Mouse (Mus musculus) R1 (cell line): ENCODE results near the gene Plxdc2.

Experiments
- DNase-seq: peaks from one replicate; pipeline ENCODE4 v3.0.0-alpha.2; 2018; ENCODE audit warnings: low read depth, low spot score

Plxdc2 gene

DNA sequence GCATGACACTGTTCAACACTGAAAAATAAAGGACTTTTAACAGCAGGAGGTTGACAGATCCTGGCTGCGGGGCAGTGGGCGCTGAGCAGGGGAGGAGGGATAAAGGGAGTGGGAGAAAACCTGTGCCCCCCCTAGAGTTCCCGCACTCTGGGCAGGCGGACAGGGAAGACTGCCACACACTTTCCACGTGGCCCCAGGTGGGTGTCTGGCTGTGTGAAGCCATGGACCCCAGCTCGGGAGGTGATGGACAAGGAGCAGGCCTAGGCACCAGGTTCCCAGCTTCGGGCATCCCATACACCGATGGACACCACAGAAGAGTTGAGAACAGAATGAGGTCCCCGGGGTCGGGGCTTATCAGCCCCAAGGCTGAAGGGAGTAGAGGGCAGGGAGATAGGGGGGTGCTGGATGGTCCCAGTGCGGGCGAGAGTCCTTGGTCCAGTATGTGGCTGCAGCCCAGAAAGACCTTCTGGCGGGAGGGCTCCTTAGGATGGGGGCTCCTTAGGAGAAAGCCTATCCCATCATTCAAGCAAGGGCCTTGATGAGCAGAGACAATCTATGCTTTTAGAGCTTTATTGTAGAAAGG lies 215.2 kb downstream of the Plxdc2 start:
- DNase-seq, result no peak

DNA sequence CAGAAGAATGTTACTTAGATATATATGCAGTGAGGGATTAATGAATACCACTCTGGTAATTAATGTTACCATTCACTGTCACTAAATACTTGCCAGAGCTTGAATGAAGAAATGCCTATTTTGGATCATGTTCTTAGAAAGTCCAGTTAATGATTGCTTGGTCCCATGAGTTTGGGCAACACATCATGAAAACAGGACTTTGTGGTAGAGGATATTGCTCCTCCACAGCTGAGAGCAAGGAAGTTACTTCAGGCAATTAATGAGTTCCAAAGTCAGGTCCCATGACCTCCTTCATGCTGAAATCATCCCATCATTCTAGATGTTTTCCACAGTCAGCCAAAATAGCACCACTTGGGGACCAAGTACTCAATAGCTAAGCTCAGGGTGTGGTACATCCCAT lies 220.5 kb downstream of the Plxdc2 start:
- no peak for DNase-seq

DNA sequence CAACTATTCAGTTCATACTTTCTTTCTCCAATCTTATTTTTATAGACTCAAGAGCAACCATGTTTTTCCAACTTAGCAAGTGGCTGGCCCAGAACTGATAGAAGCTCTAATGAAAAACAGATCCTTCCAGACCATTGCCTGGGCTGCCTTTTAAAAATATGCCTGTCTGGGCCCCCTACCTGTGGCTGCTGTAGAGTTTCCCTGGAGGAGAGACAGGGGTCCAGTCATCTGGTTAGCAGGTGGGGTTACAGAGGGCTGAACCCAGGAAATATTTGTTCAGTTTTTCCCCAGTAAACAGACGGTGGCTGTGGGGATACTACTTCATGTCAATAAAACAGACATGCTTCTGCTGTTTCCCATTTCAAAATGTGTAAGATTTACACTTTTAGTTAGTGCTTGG lies 222.0 kb downstream of the Plxdc2 start:
- no peak for DNase-seq

DNA sequence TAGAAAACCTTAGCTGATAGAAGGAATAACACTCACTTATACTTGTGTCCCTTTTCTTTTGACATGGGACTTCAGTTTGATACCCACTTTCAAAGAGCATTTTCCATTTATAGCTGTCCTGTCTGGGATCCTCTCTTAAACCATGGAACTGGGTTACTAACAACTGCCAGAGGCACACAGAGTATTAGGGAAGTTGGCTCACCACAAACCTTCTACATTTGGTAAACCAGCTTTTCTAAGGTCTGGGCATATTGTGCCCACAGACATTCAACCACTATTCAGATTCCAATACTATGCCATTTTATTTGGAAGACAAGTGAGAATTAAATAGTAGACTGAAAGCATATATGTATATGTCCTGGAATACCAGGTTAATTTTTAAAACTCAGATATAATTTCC lies 232.4 kb downstream of the Plxdc2 start:
- DNase-seq, result no peak

DNA sequence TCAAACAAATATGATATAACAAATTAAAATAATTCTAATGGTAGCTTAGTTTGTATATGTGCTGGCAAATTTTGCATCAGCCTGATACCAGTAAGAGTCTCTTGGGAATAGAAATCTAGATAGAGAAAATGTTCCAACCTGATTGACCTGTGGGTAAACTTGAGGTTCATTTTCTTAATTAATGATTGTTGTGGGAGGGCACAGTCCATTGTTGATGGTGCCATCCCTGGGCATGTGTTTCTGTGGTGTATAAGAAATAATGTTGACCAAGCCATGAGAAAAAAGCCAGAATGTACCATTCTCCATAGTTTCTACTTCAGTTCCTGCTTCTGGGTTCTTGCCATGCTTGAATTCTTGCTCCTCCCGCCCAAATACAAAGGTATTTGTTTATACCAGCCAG lies 239.3 kb downstream of the Plxdc2 start:
- DNase-seq, result no peak

DNA sequence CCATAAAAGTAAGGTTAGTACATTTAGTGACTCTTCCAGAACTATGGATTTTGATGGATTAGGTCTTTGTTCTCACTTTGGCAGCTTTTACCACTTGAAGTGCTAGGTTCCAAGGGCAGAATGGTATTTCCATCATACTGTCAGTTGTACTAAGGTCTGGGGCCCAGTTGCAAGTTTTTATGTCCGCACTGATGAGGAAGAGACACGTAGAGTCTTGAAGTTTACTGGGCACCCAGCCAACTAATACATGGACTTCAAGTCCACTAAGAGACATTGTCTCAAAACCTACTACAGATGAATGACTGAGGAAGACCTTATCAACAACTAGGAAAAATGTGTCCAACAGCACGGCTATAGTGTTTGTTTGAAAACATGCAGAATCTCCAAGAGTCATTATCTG lies 242.1 kb downstream of the Plxdc2 start:
- no peak for DNase-seq

DNA sequence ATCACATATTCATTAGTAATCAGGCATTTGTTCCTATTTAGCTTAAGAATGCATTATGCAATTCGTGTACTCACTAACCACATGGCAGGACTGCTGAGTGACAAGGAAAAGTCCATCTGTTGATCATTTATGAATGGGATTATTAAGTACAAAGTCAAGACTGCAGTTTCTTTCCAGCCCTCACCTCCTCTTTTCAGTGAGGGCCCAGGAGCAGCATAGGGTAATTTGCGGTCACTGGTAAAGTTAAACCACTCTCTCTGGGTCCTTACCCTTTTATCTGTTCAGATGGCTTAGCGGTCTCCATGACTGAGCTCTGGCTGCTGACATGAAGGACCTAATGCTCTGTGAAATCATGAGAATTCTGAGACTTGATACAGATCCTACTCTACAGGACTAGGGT lies 248.2 kb downstream of the Plxdc2 start:
- no peak for DNase-seq

DNA sequence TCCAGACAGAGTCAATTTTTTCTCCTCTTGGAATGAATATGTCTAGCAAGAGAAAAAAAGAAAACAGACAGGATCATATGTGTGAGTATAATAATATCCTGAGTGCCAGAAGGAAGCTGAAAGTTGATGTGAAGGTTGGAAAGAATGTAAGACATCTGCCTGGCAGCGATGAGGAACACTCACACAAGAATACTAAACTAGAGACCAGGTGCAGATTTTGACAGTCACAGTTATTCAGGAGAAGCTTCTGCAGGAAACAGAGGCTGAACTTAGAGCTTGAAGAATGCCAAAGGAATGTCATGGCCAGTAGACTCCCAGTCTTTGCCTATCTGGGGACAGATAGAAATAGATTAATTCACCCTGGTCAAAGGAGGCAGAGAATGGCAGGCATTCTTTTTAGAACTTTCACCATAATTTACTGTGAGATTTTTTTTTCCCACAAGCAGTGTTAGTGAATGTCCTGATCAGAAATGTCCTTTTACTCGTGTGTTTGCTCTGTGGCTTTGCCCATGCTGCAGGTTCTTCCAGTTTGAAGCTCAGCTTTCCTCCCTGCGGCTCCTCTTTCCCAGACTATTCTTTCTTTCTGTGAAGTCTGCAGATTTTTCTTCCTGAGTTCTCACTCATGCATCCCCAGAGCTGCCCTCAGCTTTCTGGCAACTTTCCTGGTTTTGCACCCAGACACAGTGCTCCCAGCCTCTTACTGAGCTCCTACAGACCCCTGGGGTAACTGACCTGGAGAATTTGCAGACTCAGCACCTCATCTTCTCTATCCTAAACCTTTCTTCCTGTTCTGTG lies 251.9 kb downstream of the Plxdc2 start:
- no peak for DNase-seq

DNA sequence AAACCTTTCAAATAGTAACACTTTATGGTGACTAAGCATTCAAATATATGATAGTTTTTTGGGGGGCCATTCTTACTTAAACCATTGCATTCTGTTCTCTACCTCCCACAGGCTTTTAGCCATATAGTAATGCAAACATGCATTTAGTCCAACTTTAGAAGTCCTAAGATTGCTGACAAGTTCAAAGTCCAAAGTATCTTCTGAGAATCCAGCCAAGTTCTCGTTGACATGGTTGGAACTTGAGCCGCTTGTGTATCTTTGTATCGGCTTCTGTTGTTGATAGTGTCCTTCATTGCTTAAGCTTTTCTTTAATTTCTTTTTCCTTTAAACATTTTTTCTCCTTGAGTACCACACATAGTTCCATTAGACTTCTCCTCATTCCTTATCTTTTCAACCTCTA lies 286.0 kb downstream of the Plxdc2 start:
- DNase-seq, result no peak

DNA sequence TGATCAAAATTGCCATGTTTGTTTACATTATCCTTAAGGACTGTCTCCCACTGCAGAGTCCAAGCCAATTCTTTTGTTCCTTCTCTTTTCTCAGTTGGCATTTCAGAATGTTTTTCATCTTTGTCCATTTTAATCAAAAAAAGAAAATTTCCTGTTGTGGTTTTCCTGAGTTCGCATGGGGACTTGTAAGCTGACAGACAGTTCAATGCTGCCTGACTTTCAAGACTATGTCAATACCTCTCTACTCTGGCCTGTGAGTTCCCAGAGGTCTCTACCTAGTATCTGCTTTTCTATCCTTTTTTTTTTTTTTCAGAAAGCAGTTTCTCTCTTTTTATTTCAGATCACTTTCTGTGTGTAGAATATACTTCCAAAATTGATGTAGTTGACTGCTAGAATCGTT lies 295.6 kb downstream of the Plxdc2 start:
- DNase-seq, result no peak

DNA sequence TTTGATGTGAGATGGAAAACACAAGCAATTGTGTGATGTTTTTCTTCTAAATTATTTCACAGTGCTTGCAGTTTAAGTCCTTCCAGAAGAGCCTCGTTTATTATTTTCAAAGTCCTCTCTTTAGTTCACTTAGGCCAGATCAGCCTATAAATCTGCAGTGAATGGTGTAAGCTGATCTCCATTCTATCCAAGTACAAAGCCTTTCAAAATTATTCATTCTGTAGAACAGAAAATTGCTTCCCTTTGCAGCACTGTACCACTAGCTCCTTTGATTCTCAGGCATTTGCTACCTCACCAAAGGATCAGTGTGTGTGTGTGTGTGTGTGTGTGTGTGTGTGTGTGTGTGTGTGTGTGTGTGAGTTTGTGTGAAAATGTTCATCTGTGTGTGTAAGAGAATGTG lies 308.4 kb downstream of the Plxdc2 start:
- no peak for DNase-seq

DNA sequence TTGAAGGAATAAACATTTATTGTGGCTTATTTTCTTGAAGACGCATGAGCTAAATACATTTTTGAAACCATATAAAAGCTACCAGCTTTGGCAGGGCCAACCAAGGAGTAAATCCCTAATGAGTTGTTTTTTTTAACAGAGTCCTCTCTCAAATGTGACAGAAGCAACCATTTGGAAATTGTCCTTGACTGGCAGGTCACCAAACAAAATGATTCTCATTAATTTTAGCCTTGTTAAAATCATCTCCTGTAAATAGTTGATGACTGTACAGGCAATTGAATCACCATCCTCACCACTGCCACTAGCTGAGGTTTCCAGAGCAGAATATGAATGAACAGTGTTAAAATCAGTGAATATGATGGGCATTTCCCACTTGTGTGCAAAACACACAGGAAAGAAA lies 312.3 kb downstream of the Plxdc2 start:
- DNase-seq, result no peak

DNA sequence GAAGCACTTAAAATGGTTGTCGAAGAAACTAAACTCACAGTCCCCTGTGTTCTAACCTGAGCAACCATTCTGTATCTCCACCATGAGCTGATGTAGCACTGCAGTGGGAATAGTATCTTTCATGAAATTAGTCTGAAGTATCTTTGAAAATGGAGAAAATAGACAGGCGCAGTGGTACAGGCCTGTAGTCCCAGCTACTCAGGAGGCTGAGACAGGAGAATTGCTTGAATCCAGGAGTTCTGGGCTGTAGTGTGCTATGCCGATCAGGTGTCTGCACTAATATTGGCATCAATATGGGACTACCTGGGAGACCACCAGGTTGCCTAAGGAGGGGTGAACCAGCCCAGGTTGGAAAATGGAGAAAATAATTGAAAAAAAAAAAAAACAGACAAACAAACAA lies 326.8 kb downstream of the Plxdc2 start:
- no peak for DNase-seq

DNA sequence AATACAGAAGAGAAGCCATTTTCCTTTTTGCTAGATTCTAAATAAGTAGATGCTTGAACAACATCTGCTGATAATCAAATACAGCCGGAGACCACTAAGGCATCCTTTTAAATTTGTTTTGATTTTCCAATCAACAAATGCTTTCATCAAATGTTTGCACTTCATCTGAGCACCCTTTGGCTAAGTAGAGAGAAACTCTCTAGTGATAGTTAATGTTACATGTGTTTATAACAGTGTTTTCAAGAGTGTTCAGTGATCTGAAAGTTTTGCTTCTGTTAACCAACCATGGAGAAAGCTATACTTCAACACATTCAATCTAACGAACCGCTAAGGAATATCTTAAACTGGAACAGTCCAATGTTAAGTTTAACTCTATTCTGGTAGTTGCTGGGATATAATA lies 327.6 kb downstream of the Plxdc2 start:
- no peak for DNase-seq

DNA sequence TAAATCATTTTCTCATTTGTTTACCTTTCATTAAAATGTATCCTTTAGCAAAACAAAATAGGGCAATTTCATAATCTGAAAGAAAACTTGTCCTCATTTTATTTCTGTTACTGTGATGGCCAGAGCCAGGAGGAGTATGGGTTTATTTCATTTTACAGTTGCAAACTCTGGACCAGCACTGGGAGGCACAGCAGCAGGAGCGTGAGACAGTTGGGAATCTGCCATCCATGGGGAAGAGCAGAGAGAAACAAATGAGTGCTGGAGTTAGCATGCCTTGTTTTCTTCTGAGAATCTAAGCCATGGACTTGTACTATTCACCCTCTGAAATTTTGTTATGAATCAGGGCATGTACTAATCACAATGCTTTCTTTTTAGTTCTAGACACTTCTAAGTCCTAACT lies 328.4 kb downstream of the Plxdc2 start:
- DNase-seq, result no peak

DNA sequence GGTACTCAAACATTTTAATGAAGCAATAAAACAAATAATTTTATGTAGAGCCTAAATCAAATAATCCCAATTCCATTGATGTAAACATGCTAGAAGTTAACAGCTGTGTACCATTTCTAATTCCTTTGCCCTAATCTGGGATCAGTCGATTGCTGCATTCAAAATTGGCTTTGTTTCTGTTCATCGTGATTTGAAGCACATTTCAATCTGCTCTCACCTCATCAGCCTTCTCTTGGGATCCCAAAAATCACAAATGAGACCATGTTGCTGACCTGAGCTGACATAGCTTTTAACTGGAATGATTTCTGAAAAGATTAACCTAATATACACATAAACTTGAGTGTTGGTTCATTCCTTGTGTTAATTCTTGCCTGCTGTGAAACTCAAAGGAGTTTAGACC lies 340.3 kb downstream of the Plxdc2 start:
- no peak for DNase-seq

DNA sequence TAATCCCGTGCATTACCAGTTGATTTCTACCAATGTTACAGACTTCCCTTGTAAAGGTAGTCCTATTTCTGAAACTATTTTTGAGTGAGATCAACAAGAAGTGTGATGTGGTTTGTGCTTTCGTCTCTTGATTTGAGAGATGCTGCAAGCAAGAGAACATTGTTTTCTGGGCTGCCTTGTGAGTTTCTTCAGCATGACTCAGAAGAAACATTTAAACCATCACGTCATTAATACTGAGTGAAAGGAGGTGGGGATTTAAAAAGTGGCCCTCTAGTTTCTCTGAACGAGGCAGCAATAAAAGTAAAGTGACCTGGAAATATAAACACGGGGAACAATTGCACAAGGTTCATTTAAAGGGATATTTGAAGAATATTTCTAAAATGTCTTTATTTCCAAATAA lies 341.1 kb downstream of the Plxdc2 start:
- DNase-seq, result no peak

DNA sequence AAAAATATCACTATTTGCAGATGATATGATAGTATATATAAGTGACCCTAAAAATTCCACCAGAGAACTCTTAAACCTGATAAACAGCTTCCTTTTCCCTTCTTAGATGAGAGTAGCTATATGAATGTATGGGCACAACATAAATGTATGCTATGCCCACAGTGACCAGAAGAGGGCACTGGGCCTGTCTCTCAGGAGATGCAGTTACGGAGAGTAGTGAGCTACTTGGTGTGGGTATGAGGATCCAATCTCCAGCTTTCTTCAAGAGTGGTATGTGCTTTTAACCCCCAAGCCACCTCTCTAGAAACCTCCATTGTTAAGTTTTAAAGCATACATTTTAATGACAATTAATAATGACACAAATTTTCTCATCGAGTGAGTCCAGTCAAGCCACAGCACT lies 350.1 kb downstream of the Plxdc2 start:
- peak; percentile 68 for DNase-seq

DNA sequence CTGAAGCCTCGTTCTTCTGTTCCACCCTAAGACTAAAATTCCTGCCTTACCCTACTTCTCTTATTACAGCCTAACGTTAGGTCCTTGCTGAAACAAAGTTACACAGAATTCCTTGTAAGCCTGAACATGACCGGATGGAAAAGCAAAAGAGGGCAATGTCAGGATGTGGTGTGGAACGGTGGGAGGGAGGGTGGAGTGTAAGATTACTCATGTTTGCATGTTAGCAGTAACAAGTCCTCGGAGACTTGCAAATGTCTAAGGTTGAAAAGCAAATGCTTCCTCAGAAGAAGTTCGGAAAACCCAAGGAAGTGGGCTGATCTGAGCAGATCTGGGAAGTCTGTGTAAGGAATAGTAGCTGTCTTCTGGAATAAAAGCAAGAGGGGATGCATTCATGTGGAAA lies 353.8 kb downstream of the Plxdc2 start:
- no peak for DNase-seq

DNA sequence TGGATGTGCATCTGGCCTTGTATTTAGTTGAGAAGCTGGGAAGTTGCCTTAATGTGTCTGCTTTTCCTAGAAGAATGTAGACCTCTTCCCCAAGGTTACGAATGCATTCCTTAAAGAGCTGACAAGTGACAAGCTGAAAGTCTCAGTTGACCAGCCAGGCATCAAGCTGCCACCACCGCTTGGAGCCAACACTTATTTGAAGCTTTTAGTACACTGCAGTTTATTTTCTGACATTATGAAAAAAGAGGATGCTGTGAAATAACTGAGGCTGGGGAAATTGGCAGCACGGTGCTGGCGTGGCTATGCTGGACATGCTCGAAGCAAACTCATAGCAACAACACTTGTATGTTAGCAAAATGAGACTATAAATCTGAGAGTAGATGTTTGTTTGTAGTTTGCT lies 374.9 kb downstream of the Plxdc2 start:
- no peak for DNase-seq

DNA sequence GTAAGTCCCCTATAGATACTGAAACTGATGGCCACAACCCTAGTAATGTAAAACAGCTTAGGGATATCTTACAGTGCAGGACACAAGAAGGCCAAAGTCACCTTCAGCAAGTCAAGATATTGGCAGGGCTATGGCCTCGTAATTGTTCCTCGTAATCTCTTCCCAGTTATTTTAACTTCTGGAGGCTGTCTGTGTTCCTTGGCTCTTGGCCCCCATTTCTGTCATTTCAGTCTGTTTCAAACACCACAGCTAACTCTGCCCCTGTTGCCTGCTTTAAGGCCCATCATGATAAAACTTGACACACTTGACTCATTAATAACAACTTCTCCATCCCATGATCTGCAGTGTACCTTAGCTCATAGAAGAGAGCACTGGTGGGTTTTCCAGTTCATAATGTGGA lies 378.3 kb downstream of the Plxdc2 start:
- no peak for DNase-seq

DNA sequence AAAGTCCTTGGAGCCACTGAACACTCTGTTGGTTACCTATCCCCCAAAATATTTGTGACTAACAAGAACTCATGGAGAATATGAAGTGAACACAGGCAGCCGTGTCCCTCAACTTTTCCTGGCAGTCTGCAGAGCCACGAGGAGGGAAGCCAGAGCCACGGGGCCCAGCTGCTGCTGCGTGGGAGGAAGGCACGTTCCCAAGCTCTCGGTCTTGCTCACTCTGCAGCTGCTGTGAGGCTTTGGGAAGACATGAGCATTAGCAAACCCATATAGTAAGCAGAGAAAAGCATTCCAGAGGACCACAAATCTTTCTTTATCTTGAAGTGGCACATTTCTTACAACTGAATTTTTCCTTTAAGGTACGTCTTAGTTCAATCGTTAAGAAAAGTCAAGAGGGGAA lies 382.1 kb downstream of the Plxdc2 start:
- DNase-seq, result peak; percentile 3

DNA sequence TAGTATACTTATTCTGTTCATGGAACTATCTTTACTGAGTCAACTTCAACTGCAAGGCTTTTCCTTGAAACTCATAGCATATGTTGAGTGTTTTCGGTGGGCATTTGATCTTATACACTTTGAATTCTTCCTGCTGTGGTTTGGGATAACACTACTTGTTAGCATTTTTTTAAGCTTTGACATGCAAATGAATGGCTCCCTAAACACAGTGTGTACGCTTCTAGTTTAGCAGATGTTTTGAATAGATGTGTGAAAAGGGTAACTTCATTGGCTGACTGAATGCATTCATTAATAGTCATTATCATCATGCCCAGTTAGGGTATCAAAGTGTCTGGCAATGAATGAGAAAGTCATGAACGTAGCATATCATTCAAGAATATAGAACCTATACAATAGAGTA lies 385.7 kb downstream of the Plxdc2 start:
- DNase-seq, result peak; percentile 22

DNA sequence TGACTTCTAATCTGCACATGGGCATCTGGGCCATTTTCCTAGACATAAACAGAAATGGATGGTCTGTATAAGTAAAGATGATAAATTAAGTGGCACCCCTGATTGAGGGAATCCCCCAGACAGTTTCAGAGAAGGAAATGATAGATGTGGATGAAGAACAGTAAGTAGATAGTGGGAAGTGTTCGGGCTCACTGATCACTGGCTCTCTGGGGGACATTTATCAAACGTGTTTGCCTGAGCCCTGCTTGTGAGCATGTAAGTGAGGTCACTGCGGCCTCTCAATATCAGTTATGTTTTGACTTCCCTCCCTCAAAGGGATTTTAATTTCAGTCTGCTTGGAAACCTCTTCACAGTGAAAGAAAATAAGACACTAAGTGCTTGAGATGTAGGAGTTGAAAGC lies 387.5 kb downstream of the Plxdc2 start:
- DNase-seq, result no peak
